Mouse (Mus musculus) limb, embryonic 12.5 days (tissue): ENCODE results near the gene Cuzd1. TPM values are rescaled to one million over a fixed set of nuclear protein-coding genes. Genes with fewer than 3 reads are reported as not detected.

Source experiments
- ATAC-seq: fragments of 200-750 bp; cut with Nextera tagmentation; 2 replicates; pipeline ENCODE4 v1.8.0; 2017; ENCODE audit warnings: low read depth, moderate TSS enrichment; ENCODE audit not compliant: insufficient number of reproducible peaks, insufficient read depth, low FRiP score, low TSS enrichment
- H3K27ac ChIP-seq: fragments of 300-500 bp; sonication (generic); 2 replicates; pipeline ENCODE4 v1.5.1; 2016; ENCODE audit warnings: mild to moderate bottlenecking, moderate library complexity
- H3K27me3 ChIP-seq: fragments of 300-500 bp; sonication (generic); 2 replicates; pipeline ENCODE4 v1.6.1; 2016; ENCODE audit warnings: mild to moderate bottlenecking, moderate library complexity
- H3K36me3 ChIP-seq: fragments of 300-500 bp; sonication (generic); 2 replicates; pipeline ENCODE4 v1.6.1; 2016; ENCODE audit warnings: mild to moderate bottlenecking, moderate library complexity
- H3K4me1 ChIP-seq: fragments of 300-500 bp; sonication (generic); replicated peaks from 2 replicates; pipeline ENCODE4 v1.6.1; 2016
- H3K4me2 ChIP-seq: fragments of 300-500 bp; sonication (generic); 2 replicates; pipeline ENCODE4 v1.6.1; 2016; ENCODE audit warnings: mild to moderate bottlenecking, moderate library complexity
- H3K4me3 ChIP-seq: fragments of 300-500 bp; sonication (generic); replicated peaks from 2 replicates; pipeline ENCODE4 v1.5.1; 2016; ENCODE audit warnings: mild to moderate bottlenecking
- H3K9ac ChIP-seq: fragments of 300-500 bp; sonication (generic); replicated peaks from 2 replicates; pipeline ENCODE4 v1.6.1; 2016; ENCODE audit warnings: mild to moderate bottlenecking, moderate library complexity
- H3K9me3 ChIP-seq: fragments of 300-500 bp; sonication (generic); 2 replicates; pipeline ENCODE4 v1.6.1; 2016; ENCODE audit warnings: mild to moderate bottlenecking, moderate library complexity
- WGBS: fragments of 180-500 bp; shearing (Covaris S2); methylation state at CpG from one replicate; pipeline ENCODE4 v1.1.7; 2016; 5-methylcytosine and 5-hydroxymethylcytosine counted together
- polyA plus RNA-seq: library from polyadenylated mRNA; unstranded; fragments of >200 nt; fragmentation: Nextera tagmentation; extraction: Ambion mirVana; gene quantifications from 2 replicates; pipeline ENCODE4 v1.2.1, GENCODE M21; 2016

The Cuzd1 gene
- polyA plus RNA-seq, 1 experiment from 2014 or later: not detected

- Histone ChIP-seq H3K27ac (no peak overlapping the region), H3K9me3 (no peaks in the 10 kb centered on the region), H3K27me3 (no peaks in the 10 kb centered on the region), H3K36me3 (no peaks in the 10 kb centered on the region), H3K4me3 (no peak overlapping the region), H3K4me2 (no peak overlapping the region), H3K4me1 (no peaks in the 10 kb centered on the region), H3K9ac (no peak overlapping the region)
- ATAC-seq: no peak
- WGBS: 78% methylated on average over 2 of the region's 2 CpGs
These were observed 9.6 kb upstream of the Cuzd1 start for GRCm38 (mm10) chr7:131331688-131332087.

DNA sequence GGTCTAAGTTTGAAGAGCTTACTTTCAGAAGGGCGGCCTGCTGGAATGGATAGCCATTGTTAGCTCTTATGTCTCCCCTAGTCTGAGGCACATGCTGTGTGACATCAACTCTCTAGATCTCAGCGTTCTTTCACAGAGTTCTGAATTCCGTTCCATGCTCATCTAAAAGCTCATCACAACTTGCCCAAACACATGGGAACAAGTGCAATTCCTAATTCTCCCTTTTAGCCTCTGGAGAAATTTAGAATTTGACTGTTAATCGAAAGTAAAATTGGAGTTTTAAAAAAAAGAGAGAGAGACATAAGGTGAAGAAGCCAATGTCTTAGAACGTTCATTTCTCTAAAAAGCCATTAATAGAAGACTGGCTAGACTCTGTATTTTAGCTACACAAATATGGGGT, 7.3 kb upstream of the Cuzd1 start, which contains the start of gene Fam24b:
TSS of gene Fam24b (minus strand) at position 101 of the 400 bp plus-strand sequence.
- Histone ChIP-seq H3K4me1 (no peaks in the 10 kb centered on the region), H3K27ac (no peak within 1 kb of the TSS), H3K27me3 (no peaks in the 10 kb centered on the region), H3K4me2 (no peak within 1 kb of the TSS), H3K9me3 (no peaks in the 10 kb centered on the region), H3K4me3 (no peak within 1 kb of the TSS), H3K9ac (no peak within 1 kb of the TSS), H3K36me3 (no peaks in the 10 kb centered on the region)
- ATAC-seq: no peak
- whole genome bisulfite sequencing: 91% methylated on average over 5 of the region's 5 CpGs

- Histone ChIP-seq H3K36me3 (no peaks in the 10 kb centered on the region), H3K4me1 (no peaks in the 10 kb centered on the region), H3K4me2 (no peak overlapping the region), H3K9ac (no peak overlapping the region), H3K27me3 (no peaks in the 10 kb centered on the region), H3K4me3 (no peak overlapping the region), H3K27ac (no peak overlapping the region), H3K9me3 (no peaks in the 10 kb centered on the region)
- ATAC-seq: no peak
- 90% methylated on average over 5 of the region's 5 CpGs for WGBS
These were observed 5.0 kb upstream of the Cuzd1 start for GRCm38 (mm10) chr7:131327054-131327453.

DNA sequence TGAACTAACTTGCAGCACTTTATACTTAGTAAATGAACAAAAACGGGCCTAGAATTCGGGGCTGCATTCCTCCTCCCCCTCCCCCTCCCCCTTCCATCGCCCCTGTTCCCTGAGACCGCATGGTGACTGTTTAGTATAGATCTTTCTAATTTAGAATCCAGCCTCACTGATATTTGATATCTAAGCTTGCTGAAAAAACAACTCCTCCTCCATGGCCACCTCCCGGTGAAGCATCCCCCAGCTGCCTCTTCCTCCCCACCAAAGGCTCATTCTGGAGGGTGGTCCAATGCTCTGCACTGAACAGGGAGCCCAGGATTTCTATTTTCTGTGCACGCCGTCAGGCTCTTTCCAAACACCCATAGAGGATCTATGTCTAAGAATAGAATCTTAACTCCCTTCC, 3.8 kb downstream of the Cuzd1 start:
- Histone ChIP-seq H3K4me3 (no peak overlapping the region), H3K36me3 (no peaks in the 10 kb centered on the region), H3K27ac (no peak overlapping the region), H3K9ac (no peak overlapping the region), H3K9me3 (no peaks in the 10 kb centered on the region), H3K4me2 (no peak overlapping the region), H3K4me1 (no peaks in the 10 kb centered on the region), H3K27me3 (no peaks in the 10 kb centered on the region; the same call in 1 of the 2 replicates)
- 83% methylated on average over 5 of the region's 7 CpGs for WGBS
- no peak for ATAC-seq

DNA sequence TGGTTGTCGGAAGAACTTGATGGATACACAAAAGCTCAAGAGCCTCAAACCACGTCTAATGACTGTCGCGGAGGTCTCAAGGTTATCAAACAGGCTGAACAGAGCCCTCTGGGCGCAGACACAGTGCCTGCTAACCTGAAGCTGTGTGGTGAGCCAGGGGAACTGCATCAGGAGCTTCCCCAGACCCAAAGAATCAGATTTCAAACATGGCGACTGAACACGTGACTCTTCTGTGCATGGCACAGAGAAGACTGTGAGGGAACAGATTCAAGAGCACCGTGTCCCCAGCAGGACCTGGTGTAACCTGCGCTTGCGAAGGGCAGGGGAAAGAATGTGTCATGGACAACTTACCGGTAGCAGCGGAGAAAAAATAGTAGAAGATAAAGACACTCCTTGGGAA, 4.5 kb downstream of the Cuzd1 start:
- no peak overlapping the region for H3K4me3 ChIP-seq
- no peak for ATAC-seq
- no peaks in the 10 kb centered on the region; the same call in 1 of the 2 replicates for H3K27me3 ChIP-seq
- no peak overlapping the region for H3K4me2 ChIP-seq
- no peak overlapping the region for H3K9ac ChIP-seq
- H3K27ac ChIP-seq: no peak overlapping the region
- H3K4me1 ChIP-seq: no peaks in the 10 kb centered on the region
- H3K36me3 ChIP-seq: no peaks in the 10 kb centered on the region
- no peaks in the 10 kb centered on the region for H3K9me3 ChIP-seq
- 61% methylated on average over 12 of the region's 12 CpGs for WGBS

DNA sequence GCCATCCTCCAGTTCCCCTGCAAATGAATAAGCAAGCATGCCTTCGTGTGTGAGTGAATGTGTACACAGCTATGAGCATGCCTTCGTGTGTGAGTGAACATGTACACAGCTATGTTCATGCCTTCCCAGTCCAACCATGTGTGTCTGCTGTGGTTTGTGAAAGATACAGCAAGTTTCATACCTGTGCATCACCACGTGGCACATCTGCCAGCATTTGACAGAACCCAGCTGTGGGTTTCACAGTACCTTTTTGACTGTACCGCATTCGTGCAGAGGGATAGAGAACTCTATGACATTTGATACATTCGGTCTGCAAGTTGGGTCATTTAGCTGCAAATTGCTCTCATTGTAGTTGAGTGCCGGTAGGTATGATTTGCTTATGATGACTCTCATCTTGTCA, 7.6 kb downstream of the Cuzd1 start:
- H3K4me3 ChIP-seq: no peak overlapping the region
- no peaks in the 10 kb centered on the region for H3K36me3 ChIP-seq
- no peak for ATAC-seq
- no peak overlapping the region for H3K9ac ChIP-seq
- H3K4me2 ChIP-seq: no peak overlapping the region
- WGBS: 79% methylated on average over 7 of the region's 7 CpGs
- no peaks in the 10 kb centered on the region; the same call in 1 of the 2 replicates for H3K27me3 ChIP-seq
- no peak overlapping the region for H3K27ac ChIP-seq
- H3K4me1 ChIP-seq: no peaks in the 10 kb centered on the region
- H3K9me3 ChIP-seq: no peaks in the 10 kb centered on the region

DNA sequence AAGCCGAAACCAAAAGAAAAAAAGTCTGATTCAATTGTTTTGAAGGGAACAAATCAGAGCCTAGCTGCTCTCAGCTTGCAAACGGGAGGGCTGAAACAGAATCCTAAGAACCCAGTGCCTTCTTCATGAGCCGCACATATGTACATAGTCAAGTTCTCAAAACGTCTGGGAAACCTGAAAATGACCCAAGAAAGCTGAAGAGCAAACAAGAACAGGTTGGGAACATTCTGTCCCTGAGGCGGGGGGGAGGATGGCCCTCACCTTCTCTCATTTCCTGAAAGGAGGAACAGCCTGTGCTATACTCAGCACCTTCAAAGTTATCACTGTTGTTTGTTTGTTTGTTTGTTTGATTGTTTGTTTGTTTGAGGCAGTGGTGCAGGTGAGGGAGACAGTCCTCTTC, 15.4 kb downstream of the Cuzd1 start:
- Histone ChIP-seq H3K4me3 (no peak overlapping the region), H3K9ac (no peak overlapping the region), H3K4me2 (no peak overlapping the region), H3K27me3 (no peaks in the 10 kb centered on the region), H3K9me3 (no peaks in the 10 kb centered on the region), H3K27ac (no peak overlapping the region), H3K36me3 (no peaks in the 10 kb centered on the region), H3K4me1 (no peaks in the 10 kb centered on the region)
- 85% methylated on average over 5 of the region's 5 CpGs for WGBS
- no peak for ATAC-seq

DNA sequence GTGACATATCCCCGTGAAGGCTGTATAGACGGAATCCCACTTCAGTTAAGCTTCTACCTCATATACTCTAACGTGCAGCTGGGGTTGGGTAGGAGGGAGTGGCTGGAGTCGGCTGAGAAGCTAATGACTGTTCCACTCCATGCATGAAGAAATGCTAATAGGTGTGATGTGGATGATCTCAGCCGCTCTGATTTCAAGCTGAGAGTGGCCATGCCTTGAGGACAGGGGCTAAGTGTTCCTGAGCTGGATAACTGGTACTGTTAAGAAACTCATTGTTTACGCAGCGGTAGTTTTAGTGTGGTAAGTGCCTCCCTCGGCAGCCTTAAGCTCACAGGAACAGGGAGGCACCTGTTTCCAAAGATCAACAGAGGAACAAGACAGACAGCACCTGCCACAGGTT, 18.8 kb downstream of the Cuzd1 start:
- Histone ChIP-seq H3K36me3 (no peaks in the 10 kb centered on the region), H3K9me3 (no peaks in the 10 kb centered on the region), H3K27ac (no peak overlapping the region), H3K4me1 (no peaks in the 10 kb centered on the region), H3K4me3 (no peak overlapping the region), H3K27me3 (no peaks in the 10 kb centered on the region), H3K4me2 (no peak overlapping the region), H3K9ac (no peak overlapping the region)
- ATAC-seq: no peak
- WGBS: 77% methylated on average over 8 of the region's 8 CpGs

DNA sequence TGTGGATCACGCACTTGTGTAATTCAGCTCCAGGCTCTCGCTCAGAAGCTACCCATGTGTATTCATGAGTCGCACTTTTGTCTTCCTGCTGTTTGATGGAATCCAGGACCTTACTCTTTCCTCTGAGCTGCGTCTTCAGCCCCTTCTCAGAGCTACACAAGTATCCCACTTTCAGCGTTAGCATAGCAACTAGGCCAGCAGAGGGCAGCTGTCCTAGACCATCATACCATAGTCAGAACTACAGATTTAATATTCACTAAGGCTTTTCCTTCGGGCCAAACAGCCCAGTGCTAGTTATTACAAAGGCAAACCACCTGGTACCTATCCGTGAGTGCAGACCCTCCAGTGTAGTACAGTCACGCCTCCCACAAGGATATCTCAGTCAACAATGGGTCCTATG, 24.9 kb downstream of the Cuzd1 start:
- H3K9ac ChIP-seq: no peak overlapping the region
- H3K4me2 ChIP-seq: no peak overlapping the region
- H3K9me3 ChIP-seq: no peaks in the 10 kb centered on the region
- H3K36me3 ChIP-seq: no peaks in the 10 kb centered on the region
- WGBS: 77% methylated on average over 8 of the region's 8 CpGs
- H3K27ac ChIP-seq: no peak overlapping the region
- H3K4me1 ChIP-seq: no peaks in the 10 kb centered on the region
- H3K27me3 ChIP-seq: no peaks in the 10 kb centered on the region
- no peak for ATAC-seq
- no peak overlapping the region for H3K4me3 ChIP-seq

- WGBS: 76% methylated on average over 4 of the region's 4 CpGs
- Histone ChIP-seq H3K27me3 (no peaks in the 10 kb centered on the region), H3K4me3 (no peak overlapping the region), H3K27ac (no peak overlapping the region), H3K36me3 (no peaks in the 10 kb centered on the region), H3K4me1 (no peaks in the 10 kb centered on the region), H3K9me3 (no peaks in the 10 kb centered on the region), H3K4me2 (no peak overlapping the region), H3K9ac (no peak overlapping the region)
- ATAC-seq: no peak
These were observed 56.2 kb downstream of the Cuzd1 start for GRCm38 (mm10) chr7:131265851-131266250.

DNA sequence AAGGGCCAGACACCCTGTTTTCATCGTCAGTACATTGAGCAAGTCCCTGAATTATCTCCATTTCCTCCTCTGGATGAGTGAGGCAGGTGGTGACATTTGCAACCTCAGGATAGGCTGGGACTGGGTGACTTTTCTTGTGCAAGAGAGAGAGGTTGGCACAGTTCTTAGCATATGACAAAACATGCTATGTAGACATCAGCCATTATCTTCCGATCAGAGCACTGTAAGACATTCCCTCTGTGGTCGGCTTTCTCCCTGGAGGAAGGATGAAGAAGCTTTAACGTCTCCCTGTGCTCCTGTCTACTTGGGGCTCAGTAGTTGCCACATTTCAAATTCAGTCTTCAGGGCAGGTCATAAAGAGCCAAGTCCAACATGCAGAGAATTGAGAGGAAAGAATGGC, 57.8 kb downstream of the Cuzd1 start:
- no peaks in the 10 kb centered on the region for H3K36me3 ChIP-seq
- H3K4me3 ChIP-seq: no peak overlapping the region
- no peak overlapping the region for H3K9ac ChIP-seq
- no peaks in the 10 kb centered on the region for H3K9me3 ChIP-seq
- H3K27ac ChIP-seq: no peak overlapping the region
- no peak for ATAC-seq
- no peaks in the 10 kb centered on the region for H3K4me1 ChIP-seq
- H3K4me2 ChIP-seq: no peak overlapping the region
- 86% methylated on average over 4 of the region's 4 CpGs for WGBS
- H3K27me3 ChIP-seq: no peaks in the 10 kb centered on the region

DNA sequence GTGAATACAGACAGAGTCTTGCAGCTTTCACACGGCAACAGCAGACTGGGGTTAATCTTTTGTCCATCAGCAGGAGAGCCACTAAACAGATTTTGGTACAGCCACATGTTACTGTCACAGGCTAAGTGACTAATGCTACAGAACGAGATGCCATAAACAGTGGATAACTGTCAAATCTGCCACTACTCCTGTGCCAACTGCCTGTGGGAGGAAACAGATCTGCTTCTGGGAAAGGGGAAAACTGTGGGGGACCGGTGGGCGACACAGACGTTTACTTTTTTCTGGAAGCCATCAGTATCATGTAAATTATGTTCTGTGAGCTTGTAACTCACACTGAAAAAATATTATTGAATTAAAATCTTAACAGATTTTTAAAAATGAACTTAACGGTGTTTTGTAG, 61.1 kb downstream of the Cuzd1 start:
- no peaks in the 10 kb centered on the region for H3K36me3 ChIP-seq
- no peak for ATAC-seq
- no peaks in the 10 kb centered on the region for H3K4me1 ChIP-seq
- H3K4me2 ChIP-seq: no peak overlapping the region
- H3K27me3 ChIP-seq: no peaks in the 10 kb centered on the region
- no peak overlapping the region for H3K4me3 ChIP-seq
- no peak overlapping the region for H3K27ac ChIP-seq
- H3K9me3 ChIP-seq: no peaks in the 10 kb centered on the region
- no peak overlapping the region for H3K9ac ChIP-seq
- WGBS: 50% methylated on average over 6 of the region's 6 CpGs
